Mouse (Mus musculus) gastrocnemius, postnatal 25 days (tissue): Measurements from ENCODE around the gene Phldb2. TPM values are rescaled to one million over a fixed set of nuclear protein-coding genes. Genes with fewer than 3 reads are reported as not detected.

ENCODE experiments used
- DNase-seq: peaks from one replicate; pipeline ENCODE4 v3.0.0; 2022
- total RNA-seq, 2 experiments: library from RNA; stranded (reverse); gene quantifications; 1 replicate in 1 of 2; 2 replicates in 1 of 2; pipeline ENCODE4 v1.2.3; 2021

Phldb2 gene
- total RNA-seq, 2 experiments from 2014 or later, result 9.4 to 9.9 TPM

DNA sequence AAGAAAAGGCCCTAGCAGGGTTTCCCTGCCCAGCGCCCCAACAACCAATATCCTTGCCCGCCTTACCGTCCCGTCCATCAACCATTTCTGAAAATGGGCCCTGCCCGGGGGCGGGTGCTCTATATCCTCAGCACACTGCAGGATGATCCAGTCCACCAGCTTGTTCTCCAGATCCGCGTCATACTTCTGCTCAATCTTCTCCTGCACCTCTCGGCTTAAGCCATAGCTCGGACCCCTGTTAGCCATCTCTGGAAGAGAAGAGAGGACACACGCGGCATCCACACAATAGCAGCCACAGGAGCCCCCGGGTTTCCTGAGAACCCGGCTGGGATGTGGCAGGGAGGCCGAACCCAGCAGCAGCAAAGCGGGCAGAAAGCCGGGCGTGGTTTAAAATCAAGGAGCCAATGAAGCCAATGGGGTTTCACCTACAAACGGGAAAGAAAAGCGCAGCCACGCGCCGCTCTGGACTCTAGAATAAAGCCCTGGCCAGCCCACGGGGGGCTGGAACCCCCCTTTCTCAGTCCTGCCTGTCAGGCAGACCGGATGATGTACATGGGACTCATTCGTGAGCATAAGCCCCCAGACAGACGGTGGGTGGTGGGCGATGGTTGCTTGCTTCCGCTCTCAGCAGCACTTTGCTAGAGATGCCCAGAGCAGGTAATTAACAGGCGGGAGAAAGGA is 229.2 kb downstream of the Phldb2 start, which contains the start of gene Tagln3:
Gene Tagln3 (minus strand): TSS at position 548 of the 681 bp plus-strand sequence.
- no peak for DNase-seq

DNA sequence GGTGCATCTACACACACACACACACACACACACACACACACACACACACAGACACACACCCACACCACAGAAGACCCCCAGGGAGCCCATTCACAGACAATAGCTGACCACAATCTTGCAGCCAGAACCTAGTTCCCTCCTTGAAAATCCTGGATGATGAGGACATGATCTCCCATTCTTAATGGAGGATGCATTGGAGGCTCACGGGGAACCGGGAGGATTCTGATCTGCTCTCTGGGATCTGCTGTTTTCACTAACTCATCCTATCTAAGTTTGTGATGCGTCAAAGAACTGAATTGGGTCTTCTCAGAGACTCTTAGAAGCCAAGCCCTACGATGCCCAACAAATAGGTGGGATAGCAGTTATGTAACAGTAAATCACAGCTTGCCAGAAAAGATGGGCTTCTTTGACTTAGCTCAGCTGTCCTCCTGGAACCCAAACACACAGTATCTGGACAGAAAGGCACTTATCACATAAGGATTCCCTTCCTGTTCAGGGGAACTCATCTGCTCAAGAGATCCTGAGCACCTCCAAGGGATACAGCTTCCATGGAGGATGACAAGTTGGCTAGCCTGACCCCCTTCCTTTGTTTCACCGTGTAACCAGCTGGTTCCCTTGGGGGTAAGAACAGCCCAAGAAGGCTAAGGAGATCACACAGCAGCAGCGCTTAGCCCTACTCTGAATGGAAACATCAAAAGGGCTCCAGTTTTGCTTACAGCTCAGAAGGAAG is 230.1 kb downstream of the Phldb2 start:
- DNase-seq, result no peak

DNA sequence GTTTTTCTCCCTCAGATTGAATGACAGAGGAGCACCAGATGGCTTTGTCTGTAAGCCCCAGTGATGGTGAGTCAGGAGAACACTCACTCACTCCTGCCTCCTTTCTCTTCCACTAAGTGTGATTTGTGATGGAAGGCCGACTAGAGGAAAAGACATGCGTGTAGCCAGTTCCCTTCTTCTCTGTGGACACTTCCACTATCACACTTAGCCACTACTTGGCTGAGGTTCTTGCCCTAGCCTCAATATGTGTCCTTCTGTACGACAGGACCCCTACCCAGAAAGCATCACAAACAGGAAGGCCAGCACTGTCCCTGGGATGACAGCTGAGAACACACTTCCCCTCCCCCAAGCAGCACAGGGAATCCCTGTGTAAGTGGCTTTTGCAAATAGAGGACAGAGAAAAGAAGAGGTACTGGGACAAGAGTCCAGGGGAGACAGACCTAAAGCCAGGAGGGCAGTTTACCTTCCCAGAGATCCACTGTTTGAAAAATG is 230.9 kb downstream of the Phldb2 start:
- DNase-seq, result no peak

DNA sequence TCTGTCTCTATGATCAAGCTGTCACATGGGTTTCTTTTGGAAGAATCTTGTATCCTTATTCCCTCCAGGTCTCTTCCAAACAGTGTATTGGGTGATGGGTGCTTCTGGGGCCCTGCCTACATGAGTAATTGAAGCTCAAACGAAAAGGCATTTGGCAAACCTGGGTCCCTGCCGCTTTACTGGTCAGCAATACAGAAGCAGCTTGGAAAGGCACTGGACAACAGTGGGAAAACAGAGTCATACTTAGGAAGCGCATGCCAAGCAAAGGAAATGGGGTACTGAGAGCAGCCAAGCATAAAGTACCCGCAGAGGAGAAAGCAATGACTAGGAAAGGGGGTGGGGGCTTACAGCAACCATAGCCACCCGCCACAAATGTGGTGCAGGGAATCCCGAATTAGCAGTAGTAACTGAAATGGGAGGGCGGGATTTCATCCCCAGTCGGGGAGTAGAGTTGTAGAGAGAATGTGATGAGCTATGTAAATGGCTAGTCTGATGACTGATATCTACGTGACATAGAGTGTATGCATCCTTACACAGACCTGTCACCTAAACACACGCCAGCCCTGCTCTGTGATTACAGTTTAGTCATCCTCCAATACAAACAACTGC is 233.3 kb downstream of the Phldb2 start:
- no peak for DNase-seq

DNA sequence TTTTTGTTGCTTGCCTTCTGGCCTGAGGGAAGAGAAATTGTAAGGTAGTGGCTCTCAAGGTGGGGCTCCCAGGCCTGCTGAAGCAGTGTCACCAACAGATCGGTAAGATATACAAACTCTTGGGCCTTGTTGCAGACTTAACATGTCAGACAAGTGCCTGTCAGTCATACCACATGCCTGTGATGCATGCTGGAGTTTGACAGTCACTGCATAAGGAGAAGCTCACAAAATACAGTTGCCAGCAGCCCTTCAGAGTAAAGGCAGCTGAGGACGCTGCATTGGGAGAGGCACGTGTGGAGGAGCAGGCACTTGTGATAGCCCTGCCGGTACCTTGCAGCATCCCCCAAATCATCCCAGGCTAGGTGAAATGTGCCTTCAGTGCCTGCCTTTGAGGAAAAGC is 235.1 kb downstream of the Phldb2 start:
- DNase-seq, result no peak

DNA sequence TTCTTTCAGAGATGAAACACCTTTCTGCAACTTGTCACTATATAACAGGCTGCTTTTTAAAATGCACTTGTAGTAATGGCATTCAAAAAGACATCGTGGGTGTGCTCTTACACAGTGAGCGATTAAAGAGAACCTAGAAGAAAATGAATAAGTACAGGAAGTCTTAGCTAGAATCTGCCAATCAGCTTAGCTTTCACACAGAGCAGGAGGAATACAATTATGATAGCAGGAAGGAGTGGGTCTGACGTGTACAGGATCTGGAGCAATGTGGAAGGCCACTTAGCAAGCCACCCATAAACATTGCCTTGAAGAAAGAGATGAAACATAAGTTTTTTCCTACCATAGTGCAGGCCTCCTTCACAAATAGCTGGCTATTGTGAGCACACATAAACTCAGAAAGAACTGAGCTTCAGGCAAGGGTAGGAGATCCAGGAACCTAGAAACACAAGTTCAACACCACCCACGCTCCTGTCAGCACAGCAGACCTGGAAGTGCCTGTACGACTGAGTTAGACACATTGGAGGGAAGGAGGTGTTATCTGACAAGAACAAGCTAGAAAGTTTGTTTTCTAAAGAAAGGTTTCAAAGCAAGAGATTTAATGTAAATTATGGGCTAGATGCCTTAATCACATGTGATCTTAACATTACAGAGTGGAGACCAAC is 238.8 kb downstream of the Phldb2 start:
- no peak for DNase-seq

DNA sequence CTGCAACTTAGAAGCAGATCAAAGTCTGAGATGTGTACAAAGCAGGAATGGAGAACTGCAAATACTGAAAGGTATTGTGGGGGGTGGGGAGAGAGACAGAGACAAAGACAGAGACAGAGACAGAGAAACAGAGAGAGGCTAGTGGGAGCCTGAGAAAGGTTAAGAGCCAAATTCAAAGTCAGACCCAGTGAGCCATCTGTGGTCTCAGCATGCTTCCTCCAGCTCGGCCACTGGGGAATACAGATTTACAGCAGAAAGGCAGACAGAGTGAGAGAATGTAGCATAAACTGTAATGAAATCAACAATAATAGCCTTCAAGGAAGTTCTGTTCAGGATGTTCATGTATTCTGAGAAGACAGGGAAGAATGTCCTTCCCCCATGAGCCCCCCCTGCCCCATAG is 239.5 kb downstream of the Phldb2 start:
- no peak for DNase-seq

DNA sequence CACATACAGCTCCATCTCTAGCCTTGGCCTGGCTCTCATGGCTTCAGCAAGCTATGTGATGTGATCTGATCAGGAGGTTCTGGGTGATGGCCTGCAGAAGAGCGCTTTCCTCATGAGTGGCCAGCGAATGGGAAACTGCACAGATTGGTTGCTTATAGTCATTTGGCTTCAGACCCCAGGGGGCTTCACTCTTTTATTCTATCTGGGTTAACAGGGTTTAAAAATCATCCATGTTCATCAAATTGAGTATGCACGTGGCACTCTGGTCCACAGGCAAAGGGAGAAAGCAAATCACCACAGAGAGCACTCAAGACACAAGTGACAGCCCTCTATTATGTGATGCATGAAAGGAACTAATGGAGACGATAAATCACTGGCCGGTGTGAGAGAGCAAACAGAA is 240.1 kb downstream of the Phldb2 start:
- no peak for DNase-seq

DNA sequence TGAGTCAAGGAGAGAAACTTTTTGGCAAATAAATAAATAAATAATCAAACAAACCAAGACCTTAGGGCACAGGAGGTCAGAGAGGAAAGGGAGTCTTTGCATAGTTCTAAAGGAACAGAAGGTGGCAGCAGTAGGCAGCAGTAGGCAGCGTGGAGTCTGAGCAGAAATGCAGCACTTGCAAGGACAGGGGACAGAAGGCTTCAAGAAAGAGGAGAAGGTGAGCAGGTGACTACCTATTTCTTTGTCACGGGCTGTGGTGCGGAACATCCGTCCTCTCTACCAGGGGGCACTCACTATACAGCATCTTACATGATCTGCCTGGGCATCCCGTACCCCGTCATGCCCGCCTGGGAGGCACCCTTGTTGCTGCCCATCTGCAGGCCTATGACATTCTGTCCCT is 242.1 kb downstream of the Phldb2 start:
- DNase-seq, result no peak

DNA sequence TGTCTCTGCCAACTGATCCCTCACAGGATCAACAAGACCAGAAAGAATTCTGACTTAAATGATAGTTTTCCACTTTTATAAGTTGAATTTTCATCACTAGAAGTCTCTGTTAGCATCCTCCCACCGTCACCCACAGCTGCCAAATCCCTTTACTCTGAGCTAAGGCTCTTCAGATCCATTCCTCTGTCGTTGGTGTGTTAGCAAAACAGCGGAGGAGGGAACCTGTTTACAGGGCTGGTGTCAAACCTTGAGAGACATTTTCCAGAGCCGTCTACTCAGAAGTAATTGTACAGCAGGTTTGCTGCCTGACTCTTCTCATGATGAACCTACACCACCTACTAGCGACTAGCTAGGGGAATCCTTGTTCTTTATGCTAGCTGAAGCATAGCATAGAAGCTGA is 254.1 kb downstream of the Phldb2 start:
- DNase-seq, result no peak

DNA sequence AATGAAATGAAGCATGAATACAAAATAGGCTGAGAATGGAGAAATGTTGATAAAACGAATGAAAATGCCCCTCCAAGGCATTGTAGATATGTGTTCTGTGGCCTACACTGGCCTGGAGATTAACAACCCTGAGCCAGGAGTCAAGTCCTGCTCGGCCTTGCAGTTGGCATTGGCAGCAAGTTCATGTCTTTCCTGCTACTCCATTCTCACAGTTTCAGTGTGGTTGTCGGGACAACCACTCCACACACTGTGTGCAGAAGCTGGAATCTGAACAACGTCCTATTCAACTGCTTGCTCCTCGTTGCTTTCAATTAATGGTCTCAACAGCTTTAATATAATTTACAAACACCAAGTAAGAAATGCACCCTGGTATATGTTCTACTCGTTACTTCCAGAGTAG is 255.4 kb downstream of the Phldb2 start:
- no peak for DNase-seq

Other genes with a start within 250 kb of the Phldb2 start
- under 1 TPM; 0.28 to 0.56 TPM for gene Tagln3, start 229.0 kb downstream of the Phldb2 start, total RNA-seq
- 10 to 100 TPM; 10.5 to 13.5 TPM for gene Abhd10, start 210.6 kb downstream of the Phldb2 start, total RNA-seq
- gene Plcxd2, start 56.6 kb upstream of the Phldb2 start, total RNA-seq, result under 1 TPM; 0.15 to 0.19 TPM
- not detected for gene Cd96, start 166.7 kb upstream of the Phldb2 start, total RNA-seq
- gene Gm4737, start 201.5 kb upstream of the Phldb2 start, total RNA-seq, result 10 to 100 TPM; 14.6 to 16.0 TPM